Mouse (Mus musculus) embryonic facial prominence, embryonic 11.5 days (tissue): Measurements from ENCODE around the gene Nacc1. TPM values are rescaled to one million over a fixed set of nuclear protein-coding genes. Genes with fewer than 3 reads are reported as not detected.

Source experiments
- ATAC-seq: fragments of 200-750 bp; cut with Nextera tagmentation; replicated peaks from 2 replicates; pipeline ENCODE4 v1.8.0; 2017; ENCODE audit warnings: low read depth; ENCODE audit not compliant: insufficient number of reproducible peaks, low FRiP score, low TSS enrichment
- DNase-seq: peaks from one replicate; pipeline ENCODE4 v3.0.0-alpha.2; 2015; ENCODE audit warnings: low spot score
- H3K27ac ChIP-seq: fragments of 300-500 bp; sonication (generic); replicated peaks from 2 replicates; pipeline ENCODE4 v1.5.1; 2014; ENCODE audit warnings: mild to moderate bottlenecking, low read depth, low read length, control low read depth
- H3K27me3 ChIP-seq: fragments of 300-500 bp; sonication (generic); 2 replicates; pipeline ENCODE4 v1.6.1; 2014; ENCODE audit warnings: mild to moderate bottlenecking, low read length, moderate library complexity, mixed read lengths; ENCODE audit not compliant: control insufficient read depth, insufficient read depth
- H3K36me3 ChIP-seq: fragments of 300-500 bp; sonication (generic); replicated peaks from 2 replicates; pipeline ENCODE4 v1.6.1; 2014; ENCODE audit warnings: low read depth, mild to moderate bottlenecking, low read length, moderate library complexity, mixed read lengths; ENCODE audit not compliant: control insufficient read depth, insufficient read depth
- H3K4me1 ChIP-seq: fragments of 300-500 bp; sonication (generic); 2 replicates; pipeline ENCODE4 v1.6.1; 2014; ENCODE audit warnings: low read length, mixed read lengths; ENCODE audit not compliant: control insufficient read depth, insufficient read depth
- H3K4me2 ChIP-seq: fragments of 300-500 bp; sonication (generic); 2 replicates; pipeline ENCODE4 v1.6.1; 2014; ENCODE audit warnings: low read depth, mild to moderate bottlenecking, control low read depth, low read length, moderate library complexity
- H3K4me3 ChIP-seq: fragments of 300-500 bp; sonication (generic); 2 replicates; pipeline ENCODE4 v1.5.1; 2014; ENCODE audit warnings: low read depth, low read length, control low read depth
- H3K9ac ChIP-seq: fragments of 300-500 bp; sonication (generic); replicated peaks from 2 replicates; pipeline ENCODE4 v1.6.1; 2014; ENCODE audit warnings: mild to moderate bottlenecking, control low read depth, low read length
- H3K9me3 ChIP-seq: fragments of 300-500 bp; sonication (generic); replicated peaks from 2 replicates; pipeline ENCODE4 v1.6.1; 2016; ENCODE audit warnings: mild to moderate bottlenecking, low read length, inconsistent platforms, mixed read lengths; ENCODE audit not compliant: control insufficient read depth
- WGBS: fragments of 180-500 bp; shearing (Covaris S2); extraction: QIAGEN DNeasy Blood & Tissue Kit; methylation state at CpG from one replicate; pipeline ENCODE4 v1.1.7; 2014; 5-methylcytosine and 5-hydroxymethylcytosine counted together
- polyA plus RNA-seq: library from polyadenylated mRNA; unstranded; fragments of >200 nt; fragmentation: Nextera tagmentation; extraction: Ambion mirVana; gene quantifications from 2 replicates; pipeline ENCODE4 v1.2.1, GENCODE M21; 2014

The Nacc1 gene
- polyA plus RNA-seq, 1 experiment from 2014 or later, result 21.0 TPM

GRCm38 (mm10) chr8:84646800-84647199, 40.9 kb downstream of the Nacc1 start:
- no peak for ATAC-seq

DNA sequence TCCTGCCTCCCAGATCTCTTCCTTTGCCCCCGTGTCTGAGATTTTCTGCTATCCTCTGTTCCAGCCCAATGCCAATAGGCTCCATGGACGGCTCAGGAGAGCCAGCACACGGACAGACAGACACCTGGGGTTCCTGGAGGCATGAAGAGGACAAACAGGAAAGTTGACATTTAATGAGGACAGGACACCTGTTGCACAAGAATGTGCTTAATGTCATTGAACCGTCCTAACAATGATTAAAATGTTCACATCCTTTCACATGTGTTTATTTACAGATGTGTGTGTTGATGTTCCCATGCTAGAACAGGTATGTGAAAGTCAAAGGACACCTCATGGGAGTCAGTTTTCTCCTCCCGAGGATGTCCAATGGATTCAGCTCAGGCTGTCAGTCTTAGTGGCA, 44.6 kb downstream of the Nacc1 start:
- Histone ChIP-seq H3K9ac (no peak overlapping the region), H3K4me2 (no peak overlapping the region), H3K36me3 (no peaks in the 10 kb centered on the region), H3K27ac (no peak overlapping the region), H3K9me3 (no peaks in the 10 kb centered on the region), H3K4me3 (no peak overlapping the region), H3K4me1 (peaks cover 5% of the 10 kb centered on the region; the same call in 1 of the 2 replicates), H3K27me3 (no peaks in the 10 kb centered on the region)
- DNase-seq (no peak), ATAC-seq (no peak)
- WGBS, result 74% methylated on average over 5 of the region's 5 CpGs

More at GRCm38 (mm10) chr8:84646800-84647199, 40.9 kb downstream of the Nacc1 start:
- Histone ChIP-seq H3K4me1 (peaks cover 5% of the 10 kb centered on the region; the same call in 1 of the 2 replicates), H3K9me3 (no peaks in the 10 kb centered on the region), H3K4me3 (no peak overlapping the region), H3K9ac (no peak overlapping the region), H3K4me2 (no peak overlapping the region; the same call in 1 of the 2 replicates), H3K27me3 (no peaks in the 10 kb centered on the region), H3K27ac (no peak overlapping the region), H3K36me3 (no peaks in the 10 kb centered on the region)
- peak; percentile 54 for DNase-seq
- WGBS, result 53% methylated on average over 6 of the region's 6 CpGs

GRCm38 (mm10) chr8:84641578-84642361, 45.9 kb downstream of the Nacc1 start:
- ATAC-seq (no peak), DNase-seq (no peak)
- no peaks in the 10 kb centered on the region for H3K9me3 ChIP-seq
- H3K4me3 ChIP-seq, result no peak overlapping the region
- H3K4me1 ChIP-seq, result no peaks in the 10 kb centered on the region
- H3K36me3 ChIP-seq, result no peaks in the 10 kb centered on the region
- H3K9ac ChIP-seq, result no peak overlapping the region
- H3K27ac ChIP-seq, result no peak overlapping the region
- 77% methylated on average over 1 of the region's 1 CpGs for WGBS
- H3K27me3 ChIP-seq, result no peaks in the 10 kb centered on the region
- H3K4me2 ChIP-seq, result no peak overlapping the region

GRCm38 (mm10) chr8:84640617-84641294, 46.9 kb downstream of the Nacc1 start:
- no peaks in the 10 kb centered on the region for H3K27me3 ChIP-seq
- no peaks in the 10 kb centered on the region for H3K9me3 ChIP-seq
- DNase-seq (no peak), ATAC-seq (no peak)
- H3K4me3 ChIP-seq, result no peak overlapping the region
- H3K4me2 ChIP-seq, result no peak overlapping the region
- H3K9ac ChIP-seq, result no peak overlapping the region
- H3K4me1 ChIP-seq, result no peaks in the 10 kb centered on the region
- H3K27ac ChIP-seq, result no peak overlapping the region
- 68% methylated on average over 7 of the region's 7 CpGs for WGBS
- no peaks in the 10 kb centered on the region for H3K36me3 ChIP-seq

GRCm38 (mm10) chr8:84640010-84640588, 47.6 kb downstream of the Nacc1 start:
- H3K27me3 ChIP-seq, result no peaks in the 10 kb centered on the region
- WGBS, result 27% methylated on average over 9 of the region's 9 CpGs
- ATAC-seq (no peak), DNase-seq (no peak)
- H3K4me1 ChIP-seq, result peaks cover 2% of the 10 kb centered on the region
- H3K36me3 ChIP-seq, result no peaks in the 10 kb centered on the region
- H3K9ac ChIP-seq, result 0 out of 2 replicates have a peak overlapping the region, but pooled peaks have one; percentile 14
- peak overlapping the region; percentile 57 for H3K4me3 ChIP-seq
- peak overlapping the region; percentile 89 for H3K4me2 ChIP-seq
- no peaks in the 10 kb centered on the region for H3K9me3 ChIP-seq
- 0 out of 2 replicates have a peak overlapping the region, but pooled peaks have one; percentile 95 for H3K27ac ChIP-seq

DNA sequence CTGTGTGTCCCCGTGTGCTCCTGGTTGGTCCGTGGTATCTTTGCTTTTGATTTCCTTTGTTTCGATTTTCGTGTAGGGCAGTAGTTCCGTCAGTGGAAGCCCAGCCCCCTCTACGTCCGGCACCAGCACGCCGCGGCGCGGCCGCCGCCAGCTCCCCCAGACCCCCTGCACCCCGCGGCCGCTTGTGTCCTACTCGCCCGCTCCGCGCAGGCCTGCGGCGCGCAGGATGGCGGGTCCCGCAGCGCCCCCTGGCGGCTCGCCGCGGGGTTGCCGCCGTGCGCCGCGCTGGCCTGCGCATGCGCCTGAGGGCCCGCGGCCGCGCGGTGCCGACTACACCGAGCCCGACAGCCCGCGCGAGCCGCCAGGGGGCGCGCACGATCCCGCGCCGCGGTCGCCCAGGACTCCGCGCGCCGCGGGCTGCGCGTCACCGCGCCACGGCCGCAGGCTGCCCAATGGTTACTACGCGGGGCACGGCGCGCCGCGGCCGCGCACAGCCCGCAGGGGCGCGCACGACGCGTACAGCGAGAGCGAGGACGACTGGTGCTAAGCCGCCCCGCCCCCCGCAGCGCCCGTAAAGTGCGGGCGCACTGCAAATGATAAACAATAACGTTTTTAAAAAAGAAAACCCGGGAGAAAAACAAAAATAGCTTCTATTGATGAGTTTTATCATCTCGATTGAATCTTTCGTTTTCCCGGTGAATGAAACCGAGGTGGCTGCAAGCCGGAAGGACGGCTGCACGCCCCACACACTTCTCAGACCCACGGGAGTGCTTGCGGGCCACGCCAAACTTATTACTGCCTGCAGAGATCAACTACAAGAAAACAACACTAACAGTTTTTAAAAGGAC, 48.3 kb downstream of the Nacc1 start:
- Histone ChIP-seq H3K9ac (peak overlapping the region; percentile 82), H3K9me3 (no peaks in the 10 kb centered on the region), H3K4me2 (peak overlapping the region; percentile 89), H3K27me3 (no peaks in the 10 kb centered on the region), H3K36me3 (no peaks in the 10 kb centered on the region), H3K4me1 (peaks cover 2% of the 10 kb centered on the region), H3K4me3 (peak overlapping the region; percentile 57), H3K27ac (peak overlapping the region; percentile 95)
- ATAC-seq (peak; percentile 90), DNase-seq (peak; percentile 96)
- WGBS, result under 1% methylated on average over 106 of the region's 106 CpGs

GRCm38 (mm10) chr8:84638555-84639161, 49.0 kb downstream of the Nacc1 start:
- DNase-seq (peak; percentile 64), ATAC-seq (peak; percentile 34)
- no peaks in the 10 kb centered on the region for H3K9me3 ChIP-seq
- peaks cover 2% of the 10 kb centered on the region for H3K4me1 ChIP-seq
- H3K4me2 ChIP-seq, result peak overlapping the region; percentile 89
- peak overlapping the region; percentile 82 for H3K9ac ChIP-seq
- H3K36me3 ChIP-seq, result no peaks in the 10 kb centered on the region
- peak overlapping the region; percentile 95 for H3K27ac ChIP-seq
- WGBS, result under 1% methylated on average over 44 of the region's 52 CpGs
- no peaks in the 10 kb centered on the region for H3K27me3 ChIP-seq
- H3K4me3 ChIP-seq, result peak overlapping the region; percentile 57
